ENCODE assay signal across 8 mouse cellular contexts in genomic region chr1:189830797-189831232, GRCm38 (mm10).
DNase-seq lines count a peak whose midpoint lies in the region; ATAC-seq lines count a peak whose summit lies in the region.

No protein-coding gene starts in this region.

- no peak overlapping the region for H3K4me2 ChIP-seq in midbrain, embryonic 13.5 days (replicated peaks)
- H3K4me2 ChIP-seq in midbrain, embryonic 11.5 days, result no peak overlapping the region

- WGBS in midbrain, embryonic 13.5 days, result 19% methylated on average over 12 of the region's 12 CpGs
- 20% methylated on average over 12 of the region's 12 CpGs for WGBS in midbrain, embryonic 11.5 days
- WGBS in limb, embryonic 10.5 days, result 7% methylated on average over 12 of the region's 12 CpGs

- no peak overlapping the region for H3K4me3 ChIP-seq in midbrain, embryonic 13.5 days (replicated peaks)
- H3K4me3 ChIP-seq in midbrain, embryonic 11.5 days (ENCODE audit: low read depth, low read length), result no peak overlapping the region
- 0 out of 2 replicates have a peak overlapping the region, but pooled peaks have one; percentile 3 for H3K4me3 ChIP-seq in limb, embryonic 10.5 days

- H3K4me1 ChIP-seq in midbrain, embryonic 13.5 days (replicated peaks), result peaks cover 19% of the 10 kb centered on the region
- peaks cover 5% of the 10 kb centered on the region; the same call in 1 of the 2 replicates for H3K4me1 ChIP-seq in midbrain, embryonic 11.5 days (ENCODE audit: control insufficient read depth, insufficient read depth, low read length)
- peaks cover 34% of the 10 kb centered on the region for H3K4me1 ChIP-seq in limb, embryonic 10.5 days

- DNase-seq in midbrain, embryonic 11.5 days (ENCODE audit: low spot score, missing footprints), result no peak
- DNase-seq in embryo, embryonic 11.5 days (ENCODE audit: low read depth, low spot score), result peak; percentile 16
- peak; percentile 48 for DNase-seq in limb, embryonic 10.5 days (ENCODE audit: low spot score)
- peak; percentile 96 for DNase-seq in thymus, postnatal 14 days
- DNase-seq in testis, postnatal 10 days (ENCODE audit: low spot score), result no peak
- no peak for DNase-seq in left cerebral cortex, postnatal 4 days
- DNase-seq in spleen, postnatal 14 days (ENCODE audit: low spot score in 2 of 2), result no peak

- intact Hi-C loops in left cerebral cortex, postnatal 4 days (cut with DNase I), result no loop called here

- no peaks in the 10 kb centered on the region for H3K27me3 ChIP-seq in midbrain, embryonic 13.5 days
- no peaks in the 10 kb centered on the region for H3K27me3 ChIP-seq in midbrain, embryonic 11.5 days (ENCODE audit: control insufficient read depth, insufficient read depth, low read length)
- no peaks in the 10 kb centered on the region for H3K27me3 ChIP-seq in limb, embryonic 10.5 days (ENCODE audit: low read depth, poor library complexity, severe bottlenecking)

- no peak overlapping the region for H3K27ac ChIP-seq in midbrain, embryonic 13.5 days
- H3K27ac ChIP-seq in midbrain, embryonic 11.5 days (ENCODE audit: low read depth, low read length), result no peak overlapping the region
- peak overlapping the region; percentile 47 for H3K27ac ChIP-seq in limb, embryonic 10.5 days

- H3K9me3 ChIP-seq in midbrain, embryonic 13.5 days, result no peaks in the 10 kb centered on the region
- H3K9me3 ChIP-seq in midbrain, embryonic 11.5 days (ENCODE audit: control insufficient read depth, low read length), result no peaks in the 10 kb centered on the region
- H3K9me3 ChIP-seq in limb, embryonic 10.5 days (replicated peaks), result no peaks in the 10 kb centered on the region

- peak; percentile 60; the same call in 1 of the 2 replicates for ATAC-seq in midbrain, embryonic 13.5 days
- no peak for ATAC-seq in midbrain, embryonic 11.5 days (ENCODE audit: low FRiP score)

- no peak overlapping the region for H3K9ac ChIP-seq in midbrain, embryonic 13.5 days (replicated peaks)
- H3K9ac ChIP-seq in midbrain, embryonic 11.5 days (ENCODE audit: low read length), result no peak overlapping the region

- H3K36me3 ChIP-seq in midbrain, embryonic 13.5 days, result no peaks in the 10 kb centered on the region
- no peaks in the 10 kb centered on the region for H3K36me3 ChIP-seq in midbrain, embryonic 11.5 days (ENCODE audit: control insufficient read depth, insufficient read depth, low read length)
- peaks cover 22% of the 10 kb centered on the region for H3K36me3 ChIP-seq in limb, embryonic 10.5 days

Comparison
In these comparisons a context has a peak if more than half of its experiments do, and no peak if none do; other contexts are left out.
1. DNase-seq: peak in embryo, embryonic 11.5 days (single experiment), limb, embryonic 10.5 days (single experiment) and thymus, postnatal 14 days (single experiment); none in midbrain, embryonic 11.5 days (single experiment), testis, postnatal 10 days (single experiment), left cerebral cortex, postnatal 4 days (single experiment) and spleen, postnatal 14 days (0 of 2).